Mouse (Mus musculus): ENCODE results near the gene Psip1.
A peak's percentile ranks its signal among the peaks of the same experiment; 100 is the strongest.
"Not testable (repeated sequence)": the region's sequence is repeated elsewhere in the genome, so short reads cannot be mapped to it uniquely, and the experiment has no call there.

Psip1 gene

GRCm38 (mm10) chr4:83501037-83501430 is 14.8 kb upstream of the Psip1 start:
- no peak for DNase-seq (ENCODE audit: extremely low spot score, low spot score)

- peak; percentile 54 for DNase-seq (ENCODE audit: extremely low spot score, low spot score)
These were observed 14.1 kb upstream of the Psip1 start for GRCm38 (mm10) chr4:83500154-83501036.

GRCm38 (mm10) chr4:83497013-83497412 is 10.8 kb upstream of the Psip1 start:
- not testable (repeated sequence) for DNase-seq (ENCODE audit: extremely low spot score, low spot score)

GRCm38 (mm10) chr4:83493112-83493511 is 6.9 kb upstream of the Psip1 start:
- no peak for DNase-seq (ENCODE audit: extremely low spot score, low spot score)

- no peak for DNase-seq (ENCODE audit: extremely low spot score, low spot score)
These were observed 2.9 kb upstream of the Psip1 start for GRCm38 (mm10) chr4:83489121-83489520.

- DNase-seq (ENCODE audit: extremely low spot score, low spot score) = peak; percentile 88
These were observed 533 bp downstream of the Psip1 start for GRCm38 (mm10) chr4:83485735-83486116.

- no peak for DNase-seq (ENCODE audit: extremely low spot score, low spot score)
These were observed 1.0 kb downstream of the Psip1 start for GRCm38 (mm10) chr4:83485250-83485649.

GRCm38 (mm10) chr4:83468208-83468607 is 18.1 kb downstream of the Psip1 start:
- no peak for DNase-seq (ENCODE audit: extremely low spot score, low spot score)

- DNase-seq (ENCODE audit: extremely low spot score, low spot score) = no peak
These were observed 18.6 kb downstream of the Psip1 start for GRCm38 (mm10) chr4:83467615-83468014.

- DNase-seq (ENCODE audit: extremely low spot score, low spot score) = no peak
These were observed 21.4 kb downstream of the Psip1 start for GRCm38 (mm10) chr4:83464827-83465226.

GRCm38 (mm10) chr4:83460106-83460505 is 26.2 kb downstream of the Psip1 start:
- no peak for DNase-seq (ENCODE audit: extremely low spot score, low spot score)

- no peak for DNase-seq (ENCODE audit: extremely low spot score, low spot score)
These were observed 35.5 kb downstream of the Psip1 start for GRCm38 (mm10) chr4:83450785-83451184.

GRCm38 (mm10) chr4:83441050-83441449 is 45.2 kb downstream of the Psip1 start:
- no peak for DNase-seq (ENCODE audit: extremely low spot score, low spot score)

GRCm38 (mm10) chr4:83439045-83439444 is 47.2 kb downstream of the Psip1 start:
- DNase-seq (ENCODE audit: extremely low spot score, low spot score) = no peak

- no peak for DNase-seq (ENCODE audit: extremely low spot score, low spot score)
These were observed 48.1 kb downstream of the Psip1 start for GRCm38 (mm10) chr4:83438116-83438515.

GRCm38 (mm10) chr4:83436375-83436774 is 49.9 kb downstream of the Psip1 start:
- DNase-seq (ENCODE audit: extremely low spot score, low spot score) = no peak

- DNase-seq (ENCODE audit: extremely low spot score, low spot score) = no peak
These were observed 53.4 kb downstream of the Psip1 start for GRCm38 (mm10) chr4:83432901-83433300.

- peak; percentile 11 for DNase-seq (ENCODE audit: extremely low spot score, low spot score)
These were observed 54.3 kb downstream of the Psip1 start for GRCm38 (mm10) chr4:83431950-83432349.

- no peak for DNase-seq (ENCODE audit: extremely low spot score, low spot score)
These were observed 57.4 kb downstream of the Psip1 start for GRCm38 (mm10) chr4:83428845-83429244.

GRCm38 (mm10) chr4:83427696-83428095 is 58.6 kb downstream of the Psip1 start:
- DNase-seq (ENCODE audit: extremely low spot score, low spot score) = no peak

- no peak for DNase-seq (ENCODE audit: extremely low spot score, low spot score)
These were observed 59.1 kb downstream of the Psip1 start for GRCm38 (mm10) chr4:83427141-83427540.

GRCm38 (mm10) chr4:83425119-83425518 is 61.1 kb downstream of the Psip1 start:
- DNase-seq (ENCODE audit: extremely low spot score, low spot score) = no peak

GRCm38 (mm10) chr4:83423641-83424040 is 62.6 kb downstream of the Psip1 start:
- DNase-seq (ENCODE audit: extremely low spot score, low spot score) = no peak

Data from neural tube, embryonic 10.5 days (tissue).